Mouse (Mus musculus) heart, embryonic 10.5 days (tissue): ENCODE data around the gene Pycard. TPM values are rescaled to one million over a fixed set of nuclear protein-coding genes. Genes with fewer than 3 reads are reported as not detected.
"Not testable (repeated sequence)": the region's sequence is repeated elsewhere in the genome, so short reads cannot be mapped to it uniquely, and the experiment has no call there.

Source experiments
- DNase-seq: peaks from one replicate; pipeline ENCODE4 v3.0.0-alpha.2; 2017; ENCODE audit warnings: low spot score
- H3K27ac ChIP-seq: fragments of 300-500 bp; sonication (generic); 2 replicates; pipeline ENCODE4 v1.5.1; 2016; ENCODE audit warnings: mild to moderate bottlenecking
- H3K27me3 ChIP-seq: fragments of 300-500 bp; sonication (generic); 2 replicates; pipeline ENCODE4 v1.6.1; 2016; ENCODE audit warnings: mild to moderate bottlenecking; ENCODE audit not compliant: poor library complexity, insufficient read depth, severe bottlenecking
- H3K36me3 ChIP-seq: fragments of 300-500 bp; sonication (generic); 2 replicates; pipeline ENCODE4 v1.6.1; 2016; ENCODE audit warnings: mild to moderate bottlenecking, moderate library complexity
- H3K4me1 ChIP-seq: fragments of 300-500 bp; sonication (generic); 2 replicates; pipeline ENCODE4 v1.6.1; 2016; ENCODE audit warnings: mild to moderate bottlenecking
- H3K4me3 ChIP-seq: fragments of 300-500 bp; sonication (generic); 2 replicates; pipeline ENCODE4 v1.5.1; 2016; ENCODE audit warnings: mild to moderate bottlenecking, moderate library complexity
- H3K9me3 ChIP-seq: fragments of 300-500 bp; sonication (generic); 2 replicates; pipeline ENCODE4 v1.6.1; 2016; ENCODE audit warnings: mild to moderate bottlenecking, moderate library complexity
- WGBS: fragments of 180-500 bp; shearing (Covaris S2); methylation state at CpG from one replicate; pipeline ENCODE4 v1.1.7; 2016; 5-methylcytosine and 5-hydroxymethylcytosine counted together
- polyA plus RNA-seq: library from polyadenylated mRNA; unstranded; fragments of >200 nt; fragmentation: Nextera tagmentation; extraction: Ambion mirVana; gene quantifications from 2 replicates; pipeline ENCODE4 v1.2.1, GENCODE M21; 2016

Gene Pycard
- polyA plus RNA-seq, 1 experiment from 2014 or later = 27.8 TPM

GRCm38 (mm10) chr7:128016650-128017049 lies 23.0 kb upstream of the Pycard start:
- H3K4me1 ChIP-seq = no peaks in the 10 kb centered on the region
- no peak overlapping the region for H3K27ac ChIP-seq
- no peaks in the 10 kb centered on the region for H3K36me3 ChIP-seq
- no peak overlapping the region for H3K4me3 ChIP-seq
- no peaks in the 10 kb centered on the region for H3K9me3 ChIP-seq
- peaks cover 8% of the 10 kb centered on the region; the same call in 1 of the 2 replicates for H3K27me3 ChIP-seq
- no peak for DNase-seq
- 89% methylated on average over 6 of the region's 6 CpGs for WGBS

- WGBS = 71% methylated on average over 5 of the region's 5 CpGs
- not testable (repeated sequence) for DNase-seq
Measured at GRCm38 (mm10) chr7:128016134-128016533, 22.5 kb upstream of the Pycard start.

GRCm38 (mm10) chr7:128013116-128013515 lies 19.4 kb upstream of the Pycard start:
- WGBS = 86% methylated on average over 13 of the region's 13 CpGs

More at GRCm38 (mm10) chr7:128016134-128016533, 22.5 kb upstream of the Pycard start:
- not testable (repeated sequence) for H3K4me3 ChIP-seq, H3K9me3 ChIP-seq, H3K27me3 ChIP-seq, H3K36me3 ChIP-seq, H3K27ac ChIP-seq, H3K4me1 ChIP-seq

GRCm38 (mm10) chr7:128012136-128012780 lies 18.6 kb upstream of the Pycard start:
- Histone ChIP-seq H3K4me3 (no peak overlapping the region), H3K36me3 (no peaks in the 10 kb centered on the region), H3K27me3 (peaks cover 39% of the 10 kb centered on the region), H3K27ac (no peak overlapping the region), H3K4me1 (peaks cover 11% of the 10 kb centered on the region), H3K9me3 (no peaks in the 10 kb centered on the region)
- 71% methylated on average over 13 of the region's 13 CpGs for WGBS
- DNase-seq = no peak

More at GRCm38 (mm10) chr7:128013116-128013515, 19.4 kb upstream of the Pycard start:
- Histone ChIP-seq H3K4me3 (no peak overlapping the region), H3K4me1 (peaks cover 11% of the 10 kb centered on the region), H3K9me3 (no peaks in the 10 kb centered on the region), H3K27ac (no peak overlapping the region), H3K27me3 (peaks cover 33% of the 10 kb centered on the region), H3K36me3 (no peaks in the 10 kb centered on the region)
- no peak for DNase-seq

GRCm38 (mm10) chr7:128009715-128010340 lies 16.2 kb upstream of the Pycard start:
- Histone ChIP-seq H3K9me3 (no peaks in the 10 kb centered on the region), H3K4me1 (peaks cover 15% of the 10 kb centered on the region), H3K27ac (peak overlapping the region; percentile 31; the same call in 1 of the 2 replicates), H3K36me3 (no peaks in the 10 kb centered on the region), H3K27me3 (peaks cover 52% of the 10 kb centered on the region), H3K4me3 (peak overlapping the region; percentile 39; the same call in 1 of the 2 replicates)
- 24% methylated on average over 40 of the region's 40 CpGs for WGBS
- DNase-seq = peak; percentile 80

GRCm38 (mm10) chr7:128006193-128006592 lies 12.5 kb upstream of the Pycard start:
- DNase-seq = no peak
- Histone ChIP-seq H3K36me3 (no peaks in the 10 kb centered on the region), H3K27ac (no peak overlapping the region), H3K4me3 (no peak overlapping the region), H3K4me1 (peaks cover 36% of the 10 kb centered on the region), H3K9me3 (no peaks in the 10 kb centered on the region), H3K27me3 (peaks cover 58% of the 10 kb centered on the region)
- WGBS = 70% methylated on average over 7 of the region's 7 CpGs

- peak overlapping the region; percentile 60 for H3K27ac ChIP-seq
- 23% methylated on average over 35 of the region's 35 CpGs for WGBS
Measured at GRCm38 (mm10) chr7:128004487-128005362, 11.1 kb upstream of the Pycard start.

GRCm38 (mm10) chr7:128004150-128004486 lies 10.5 kb upstream of the Pycard start:
- H3K36me3 ChIP-seq = no peaks in the 10 kb centered on the region
- H3K9me3 ChIP-seq = no peaks in the 10 kb centered on the region
- H3K4me1 ChIP-seq = peaks cover 25% of the 10 kb centered on the region
- H3K27me3 ChIP-seq = peaks cover 41% of the 10 kb centered on the region
- peak overlapping the region; percentile 60 for H3K27ac ChIP-seq
- no peak for DNase-seq
- WGBS = 39% methylated on average over 5 of the region's 5 CpGs
- H3K4me3 ChIP-seq = peak overlapping the region; percentile 46

More at GRCm38 (mm10) chr7:128004487-128005362, 11.1 kb upstream of the Pycard start:
- Histone ChIP-seq H3K36me3 (no peaks in the 10 kb centered on the region), H3K9me3 (no peaks in the 10 kb centered on the region), H3K27me3 (peaks cover 47% of the 10 kb centered on the region), H3K4me3 (peak overlapping the region; percentile 46), H3K4me1 (peaks cover 30% of the 10 kb centered on the region)
- DNase-seq = no peak

GRCm38 (mm10) chr7:128003688-128004087 lies 10.0 kb upstream of the Pycard start, which contains the start of gene Trim72:
Gene Trim72 (plus strand): TSS chr7:128003949.
- H3K27me3 ChIP-seq = peaks cover 37% of the 10 kb centered on the region
- 61% methylated on average over 2 of the region's 2 CpGs for WGBS
- H3K36me3 ChIP-seq = no peaks in the 10 kb centered on the region
- H3K4me3 ChIP-seq = peak within 1 kb of the TSS; percentile 46
- no peak for DNase-seq
- H3K9me3 ChIP-seq = no peaks in the 10 kb centered on the region
- peak within 1 kb of the TSS; percentile 60 for H3K27ac ChIP-seq
- peaks cover 28% of the 10 kb centered on the region for H3K4me1 ChIP-seq

GRCm38 (mm10) chr7:128003098-128003497 lies 9.4 kb upstream of the Pycard start:
- H3K4me1 ChIP-seq = peaks cover 28% of the 10 kb centered on the region
- H3K27me3 ChIP-seq = peaks cover 32% of the 10 kb centered on the region
- H3K4me3 ChIP-seq = no peak overlapping the region
- H3K36me3 ChIP-seq = no peaks in the 10 kb centered on the region
- H3K9me3 ChIP-seq = no peaks in the 10 kb centered on the region
- peak overlapping the region; percentile 60; the same call in 1 of the 2 replicates for H3K27ac ChIP-seq
- 82% methylated on average over 6 of the region's 6 CpGs for WGBS
- no peak for DNase-seq

GRCm38 (mm10) chr7:128000068-128000950 lies 6.6 kb upstream of the Pycard start:
- Histone ChIP-seq H3K9me3 (no peaks in the 10 kb centered on the region), H3K27me3 (peaks cover 16% of the 10 kb centered on the region; the same call in 1 of the 2 replicates), H3K4me3 (no peak overlapping the region), H3K36me3 (no peaks in the 10 kb centered on the region), H3K27ac (no peak overlapping the region), H3K4me1 (peaks cover 28% of the 10 kb centered on the region)
- WGBS = 70% methylated on average over 1 of the region's 1 CpGs
- no peak for DNase-seq

- WGBS = 66% methylated on average over 1 of the region's 1 CpGs
- Histone ChIP-seq H3K27me3 (peaks cover 9% of the 10 kb centered on the region; the same call in 1 of the 2 replicates), H3K36me3 (no peaks in the 10 kb centered on the region), H3K4me1 (peaks cover 20% of the 10 kb centered on the region), H3K27ac (no peak overlapping the region), H3K4me3 (no peak overlapping the region), H3K9me3 (no peaks in the 10 kb centered on the region)
- DNase-seq = no peak
Measured at GRCm38 (mm10) chr7:127999436-127999835, 5.8 kb upstream of the Pycard start.
